Comparison of ENCODE assay signal across 20 mouse cellular contexts in genomic region chr4:99151434-99151833, GRCm38 (mm10). TPM values are rescaled to one million over a fixed set of nuclear protein-coding genes. Genes with fewer than 3 reads are reported as not detected.
DNase-seq lines count a peak whose midpoint lies in the region; ATAC-seq and TF ChIP-seq lines count a peak whose summit lies in the region.
"Had no signal": no experiment of that assay in that cellular context is flagged by ENCODE, and none has a peak within 500 bp of the region (broad histone marks: within the 10 kb centered on the region; RNA-seq: fewer than 3 reads in every experiment).

No protein-coding gene starts in this region.

- 87% methylated on average over 4 of the region's 4 CpGs for WGBS in kidney, adult 2 months
- WGBS in lung, embryonic 15.5 days, result 64% methylated on average over 4 of the region's 4 CpGs
- 82% methylated on average over 4 of the region's 4 CpGs for WGBS in lung, adult 2 months
- 57% methylated on average over 4 of the region's 4 CpGs for WGBS in intestine, postnatal 0 days
- WGBS in stomach, embryonic 15.5 days, result 64% methylated on average over 4 of the region's 4 CpGs

- no peak overlapping the region for H3K4me3 ChIP-seq in kidney, adult 2 months (ENCODE audit: insufficient read depth, low read depth, low read length)
- H3K4me3 ChIP-seq in lung, embryonic 15.5 days, result no peak overlapping the region
- H3K4me3 ChIP-seq in lung, adult 2 months (replicated peaks; ENCODE audit: extremely low read depth, low read depth, low read length), result no peak overlapping the region
- no peak overlapping the region for H3K4me3 ChIP-seq in intestine, postnatal 0 days (ENCODE audit: low read depth, low read length)
- no peak overlapping the region for H3K4me3 ChIP-seq in stomach, embryonic 15.5 days (replicated peaks)
- H3K4me3 ChIP-seq: embryonic facial prominence, embryonic 12.5 days; forebrain, embryonic 13.5 days; neural tube, embryonic 15.5 days had no signal

- no peak overlapping the region for H3K4me2 ChIP-seq in lung, embryonic 15.5 days
- H3K4me2 ChIP-seq in intestine, postnatal 0 days (replicated peaks; ENCODE audit: low read depth), result no peak overlapping the region; the same call in 1 of the 2 replicates
- no peak overlapping the region for H3K4me2 ChIP-seq in stomach, embryonic 15.5 days
- H3K4me2 ChIP-seq: embryonic facial prominence, embryonic 12.5 days; forebrain, embryonic 13.5 days; heart, embryonic 11.5 days; midbrain, embryonic 11.5 days; neural tube, embryonic 15.5 days had no signal

- no peak overlapping the region for H3K9ac ChIP-seq in lung, embryonic 15.5 days
- no peak overlapping the region for H3K9ac ChIP-seq in intestine, postnatal 0 days (ENCODE audit: low read depth, low read length)
- H3K9ac ChIP-seq in stomach, embryonic 15.5 days, result no peak overlapping the region
- H3K9ac ChIP-seq: embryonic facial prominence, embryonic 12.5 days; forebrain, embryonic 13.5 days; neural tube, embryonic 15.5 days had no signal

- H3K4me1 ChIP-seq in kidney, adult 2 months (ENCODE audit: control insufficient read depth, insufficient read depth, low read length), result peaks cover 6% of the 10 kb centered on the region; the same call in 1 of the 2 replicates
- peaks cover 8% of the 10 kb centered on the region for H3K4me1 ChIP-seq in lung, embryonic 15.5 days
- peaks cover 9% of the 10 kb centered on the region for H3K4me1 ChIP-seq in lung, adult 2 months (ENCODE audit: control insufficient read depth, insufficient read depth, low read length)
- H3K4me1 ChIP-seq in intestine, postnatal 0 days (replicated peaks; ENCODE audit: control insufficient read depth, insufficient read depth, low read length), result peaks cover 4% of the 10 kb centered on the region; the same call in 1 of the 2 replicates
- no peaks in the 10 kb centered on the region for H3K4me1 ChIP-seq in stomach, embryonic 15.5 days
- H3K4me1 ChIP-seq: embryonic facial prominence, embryonic 12.5 days; neural tube, embryonic 15.5 days had no signal

- H3K9me3 ChIP-seq in lung, embryonic 15.5 days, result no peaks in the 10 kb centered on the region
- H3K9me3 ChIP-seq in intestine, postnatal 0 days (ENCODE audit: control insufficient read depth), result no peaks in the 10 kb centered on the region
- H3K9me3 ChIP-seq in stomach, embryonic 15.5 days, result no peaks in the 10 kb centered on the region
- H3K9me3 ChIP-seq: embryonic facial prominence, embryonic 12.5 days; forebrain, embryonic 13.5 days; neural tube, embryonic 15.5 days had no signal

- H3K27ac ChIP-seq in kidney, adult 2 months (ENCODE audit: insufficient read depth, low read depth, low read length), result peak overlapping the region; percentile 16
- peak overlapping the region; percentile 19; the same call in 1 of the 2 replicates for H3K27ac ChIP-seq in lung, embryonic 15.5 days
- H3K27ac ChIP-seq in intestine, postnatal 0 days (ENCODE audit: low read depth, low read length), result peak overlapping the region; percentile 87
- 0 out of 2 replicates have a peak overlapping the region, but pooled peaks have one; percentile 42 for H3K27ac ChIP-seq in stomach, embryonic 15.5 days
- H3K27ac ChIP-seq: embryonic facial prominence, embryonic 12.5 days; forebrain, embryonic 13.5 days; neural tube, embryonic 15.5 days had no signal

- H3K36me3 ChIP-seq in kidney, adult 2 months (ENCODE audit: control insufficient read depth, insufficient read depth, low read length), result no peaks in the 10 kb centered on the region
- H3K36me3 ChIP-seq in lung, embryonic 15.5 days, result no peaks in the 10 kb centered on the region
- H3K36me3 ChIP-seq in intestine, postnatal 0 days (ENCODE audit: control insufficient read depth, insufficient read depth), result no peaks in the 10 kb centered on the region
- no peaks in the 10 kb centered on the region for H3K36me3 ChIP-seq in stomach, embryonic 15.5 days
- H3K36me3 ChIP-seq: embryonic facial prominence, embryonic 12.5 days; neural tube, embryonic 15.5 days had no signal

- no peaks in the 10 kb centered on the region for H3K27me3 ChIP-seq in kidney, adult 2 months (replicated peaks; ENCODE audit: control insufficient read depth, insufficient read depth, low read length)
- peaks cover 3% of the 10 kb centered on the region for H3K27me3 ChIP-seq in lung, embryonic 15.5 days
- no peaks in the 10 kb centered on the region for H3K27me3 ChIP-seq in intestine, postnatal 0 days (replicated peaks; ENCODE audit: control insufficient read depth, insufficient read depth, low read length)
- H3K27me3 ChIP-seq in stomach, embryonic 15.5 days (replicated peaks), result no peaks in the 10 kb centered on the region
- H3K27me3 ChIP-seq: embryonic facial prominence, embryonic 12.5 days; forebrain, embryonic 13.5 days; neural tube, embryonic 15.5 days had no signal

- TF ChIP-seq CTCF in kidney, adult 2 months (conservative IDR thresholded peaks at IDR 0.05; ENCODE audit: insufficient read depth, insufficient read length, low read depth, low read length), result no peak
- no peak for TF ChIP-seq CTCF in lung, adult 2 months (IDR thresholded peaks at IDR 0.05; ENCODE audit: insufficient read depth, low read length)
- no peak for TF ChIP-seq CTCF in intestine, postnatal 0 days (IDR thresholded peaks at IDR 0.05; ENCODE audit: low read depth)

- no peak for TF ChIP-seq POLR2A in kidney, adult 2 months (IDR thresholded peaks at IDR 0.05; ENCODE audit: low read depth, low read length)
- TF ChIP-seq POLR2A in lung, adult 2 months (IDR thresholded peaks at IDR 0.05; ENCODE audit: borderline replicate concordance, extremely low read depth, low read depth, low read length), result no peak

- no peak for ATAC-seq in lung, embryonic 15.5 days (ENCODE audit: borderline replicate concordance, extremely low read depth, low FRiP score, low TSS enrichment)
- ATAC-seq in intestine, postnatal 0 days, result no peak
- ATAC-seq in stomach, embryonic 15.5 days (ENCODE audit: insufficient read depth, low FRiP score, low read depth), result no peak
- ATAC-seq: CD4-positive, CD25-positive, alpha-beta regulatory T cell, adult 4 months; forebrain, embryonic 13.5 days; hindbrain, embryonic 16.5 days had no signal

- DNase-seq in kidney, adult 2 months, result no peak
- DNase-seq in kidney, postnatal 36 days, result no peak
- DNase-seq in lung, adult 2 months, result no peak
- no peak for DNase-seq in adipocyte (ENCODE audit: low spot score)
- no peak for DNase-seq in natural killer cell, adult 2 months (ENCODE audit: low spot score in 2 of 2)
- DNase-seq: cerebellum, adult 11-12 months; cerebellum, postnatal 10 days; layer of hippocampus, postnatal 36 days; right cerebral cortex, adult 18-20 months; right cerebral cortex, postnatal 4 days had no signal

RNA-seq across cellular contexts. Expression of gene Dock7, which starts 30.7 kb away (rescaled TPM):
- polyA plus RNA-seq in kidney, adult 2 months (2012; rRNA removed), result 20.6 and 21.9 TPM in 2 replicates
- 48.7 and 50.4 TPM in 2 replicates for polyA plus RNA-seq in lung, embryonic 15.5 days (2015; fragmentation: Nextera tagmentation; extraction: Ambion mirVana)
- 25.7 and 38.0 TPM in 2 replicates for polyA plus RNA-seq in lung, adult 2 months (2012; rRNA removed)
- 18.7 and 21.3 TPM in 2 replicates for polyA plus RNA-seq in intestine, postnatal 0 days (2015; fragmentation: Nextera tagmentation; extraction: Ambion mirVana)
- 41.7 and 48.8 TPM in 2 replicates for polyA plus RNA-seq in stomach, embryonic 15.5 days (2015; fragmentation: Nextera tagmentation; extraction: Ambion mirVana)
- polyA plus RNA-seq: CD4-positive, CD25-positive, alpha-beta regulatory T cell, adult 4 months had no signal

RNA-seq across cellular contexts. Expression of gene Atg4c, which starts 42.3 kb away (rescaled TPM):
- polyA plus RNA-seq in kidney, adult 2 months (2012; rRNA removed), result 5.4 and 6.9 TPM in 2 replicates
- 12.2 and 12.7 TPM in 2 replicates for polyA plus RNA-seq in lung, embryonic 15.5 days (2015; fragmentation: Nextera tagmentation; extraction: Ambion mirVana)
- 3.7 and 4.6 TPM in 2 replicates for polyA plus RNA-seq in lung, adult 2 months (2012; rRNA removed)
- 12.2 and 13.4 TPM in 2 replicates for polyA plus RNA-seq in intestine, postnatal 0 days (2015; fragmentation: Nextera tagmentation; extraction: Ambion mirVana)
- polyA plus RNA-seq in stomach, embryonic 15.5 days (2015; fragmentation: Nextera tagmentation; extraction: Ambion mirVana), result 11.8 and 12.5 TPM in 2 replicates

Comparison
In these comparisons a context has a peak if more than half of its experiments do, and no peak if none do; other contexts are left out.
1. H3K27ac ChIP-seq: peak in every context shown above with its lines; median percentile 87 in intestine, postnatal 0 days; 42 in stomach, embryonic 15.5 days; 19 in lung, embryonic 15.5 days; 16 in kidney, adult 2 months.